Mouse (Mus musculus) layer of hippocampus, postnatal 36 days (tissue): ENCODE measurements around the gene Fam173a. TPM values are rescaled to one million over a fixed set of nuclear protein-coding genes. Genes with fewer than 3 reads are reported as not detected.
"Not testable (repeated sequence)": the region's sequence is repeated elsewhere in the genome, so short reads cannot be mapped to it uniquely, and the experiment has no call there.

Experiments
- DNase-seq, 2 experiments: peaks; one replicate each; pipeline ENCODE4 v3.0.0; 2022
- total RNA-seq, 2 experiments: library from RNA; stranded (reverse); gene quantifications; 2 replicates each; pipeline ENCODE4 v1.2.3; 2021

Fam173a gene
- total RNA-seq, 2 experiments from 2014 or later, result 80.7 to 93.1 TPM

DNA sequence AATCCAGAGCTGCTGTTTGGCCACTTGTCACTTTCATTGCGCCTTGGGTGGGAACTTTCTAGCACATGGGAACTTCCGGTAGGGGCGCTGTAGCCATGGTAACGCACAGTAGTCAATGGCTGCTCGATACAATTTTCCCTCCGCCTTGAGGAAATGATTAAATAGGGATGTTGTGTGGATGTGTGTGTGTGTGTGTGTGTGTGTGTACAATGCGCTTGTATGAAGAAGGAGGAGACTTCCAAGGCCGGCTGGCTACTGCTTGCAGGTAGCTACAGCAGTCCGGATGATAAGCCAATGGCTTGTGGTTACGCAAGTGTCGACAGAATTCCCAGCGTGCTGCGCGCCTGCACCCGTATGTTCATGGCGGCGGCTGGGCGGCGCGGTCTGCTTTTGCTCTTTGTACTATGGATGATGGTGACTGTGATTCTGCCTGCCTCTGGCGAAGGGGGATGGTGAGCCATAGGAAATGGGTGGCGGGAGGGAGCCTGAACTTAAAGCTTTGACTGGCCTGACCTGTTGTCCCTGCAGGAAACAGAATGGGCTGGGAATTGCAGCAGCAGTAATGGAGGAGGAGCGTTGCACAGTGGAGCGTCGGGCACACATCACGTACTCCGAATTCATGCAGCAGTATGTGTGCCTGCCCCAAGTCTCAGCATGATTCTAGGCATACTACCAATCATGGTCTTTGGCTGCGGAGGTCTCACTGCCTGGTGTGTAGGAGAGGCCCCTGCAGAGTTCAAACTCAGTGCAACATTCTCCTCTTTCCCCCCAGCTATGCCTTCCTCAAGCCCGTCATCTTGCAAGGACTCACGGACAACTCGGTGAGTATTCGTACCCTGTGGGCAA is 36.2 kb upstream of the Fam173a start, which contains the start of gene Jmjd8:
Jmjd8 (plus strand) TSS at position 156 of the 846 bp plus-strand sequence.
- peak; percentile 85 for DNase-seq

DNA sequence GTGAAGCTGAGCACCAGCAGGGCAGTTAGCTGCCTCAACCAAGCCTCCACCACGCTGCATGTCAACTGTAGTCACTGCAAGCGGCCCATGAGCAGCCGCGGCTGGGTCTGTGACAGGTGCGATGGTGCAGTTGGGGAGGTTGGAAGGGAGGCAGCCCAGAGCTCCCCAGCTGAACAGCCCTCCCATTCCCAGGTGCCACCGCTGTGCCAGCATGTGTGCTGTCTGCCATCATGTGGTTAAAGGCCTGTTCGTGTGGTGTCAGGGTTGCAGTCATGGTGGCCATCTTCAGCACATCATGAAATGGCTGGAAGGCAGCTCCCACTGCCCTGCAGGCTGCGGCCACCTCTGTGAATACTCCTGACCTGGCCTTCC is 35.5 kb upstream of the Fam173a start:
- DNase-seq, result no peak

DNA sequence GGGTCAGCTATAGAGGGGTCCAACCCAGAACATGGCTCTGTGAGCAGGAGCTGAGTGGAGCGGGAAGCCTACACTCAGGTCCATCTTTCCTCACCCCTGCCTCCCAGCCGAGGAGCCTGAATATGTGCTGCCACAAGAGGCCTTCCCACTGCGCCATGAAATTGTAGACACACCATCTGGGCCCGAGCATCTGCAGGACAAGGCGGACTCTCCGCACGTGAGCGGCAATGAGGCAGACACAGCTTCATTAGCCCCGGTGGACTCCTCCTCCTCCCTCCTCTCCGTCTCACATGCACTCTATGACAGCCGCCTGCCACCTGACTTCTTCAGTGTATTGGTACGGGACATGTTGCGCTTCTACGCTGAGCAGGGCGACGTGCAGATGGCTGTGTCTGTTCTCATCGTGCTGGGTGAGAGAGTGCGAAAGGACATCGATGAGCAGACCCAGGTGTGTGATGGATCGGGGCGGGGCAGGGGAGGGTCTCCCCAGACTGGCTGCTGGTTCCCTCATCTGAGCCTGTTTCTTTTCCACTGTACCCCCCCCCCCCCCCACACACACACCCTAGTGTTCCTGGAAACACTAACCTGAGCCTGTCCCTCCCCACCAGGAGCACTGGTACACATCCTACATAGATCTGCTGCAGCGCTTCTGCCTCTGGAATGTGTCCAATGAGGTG is 35.0 kb upstream of the Fam173a start:
- DNase-seq, result no peak

DNA sequence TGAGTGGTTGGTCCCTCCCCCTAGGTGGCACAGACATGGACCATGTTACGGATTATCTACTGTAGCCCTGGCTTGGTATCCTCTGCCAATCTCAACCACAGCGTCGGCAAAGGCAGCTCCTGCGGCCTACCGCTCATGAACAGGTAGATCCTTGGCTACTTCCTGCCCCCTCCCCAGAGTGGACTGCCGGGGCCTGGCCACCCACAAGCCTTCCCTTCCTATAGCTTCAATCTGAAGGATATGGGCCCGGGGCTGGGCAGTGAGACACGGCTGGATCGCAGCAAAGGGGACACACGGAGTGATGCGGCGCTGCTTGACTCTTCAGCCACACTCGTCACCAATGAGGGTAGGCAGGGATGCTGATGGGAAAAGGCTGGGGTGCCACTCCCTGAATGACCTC is 34.3 kb upstream of the Fam173a start:
- no peak for DNase-seq

DNA sequence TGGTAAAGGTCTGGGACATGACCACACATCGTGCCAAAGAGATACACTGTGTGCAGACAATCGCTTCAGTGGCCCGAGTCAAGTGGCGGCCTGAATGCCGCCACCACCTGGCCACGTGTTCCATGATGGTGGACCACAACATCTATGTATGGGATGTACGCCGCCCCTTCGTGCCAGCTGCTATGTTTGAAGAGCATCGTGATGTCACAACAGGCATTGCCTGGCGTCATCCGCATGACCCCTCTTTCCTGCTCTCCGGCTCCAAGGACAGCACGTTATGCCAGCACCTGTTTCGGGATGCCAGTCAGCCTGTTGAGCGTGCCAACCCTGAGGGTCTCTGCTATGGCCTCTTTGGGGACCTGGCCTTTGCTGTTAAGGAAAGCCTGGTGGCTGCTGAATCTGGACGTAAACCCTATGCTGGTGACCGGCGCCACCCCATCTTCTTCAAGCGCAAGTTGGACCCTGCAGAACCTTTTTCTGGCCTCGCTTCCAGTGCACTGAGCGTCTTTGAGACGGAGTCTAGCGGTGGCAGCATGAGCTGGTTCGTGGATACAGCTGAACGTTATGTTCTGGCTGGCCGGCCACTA is 33.4 kb upstream of the Fam173a start:
- DNase-seq, result no peak

DNA sequence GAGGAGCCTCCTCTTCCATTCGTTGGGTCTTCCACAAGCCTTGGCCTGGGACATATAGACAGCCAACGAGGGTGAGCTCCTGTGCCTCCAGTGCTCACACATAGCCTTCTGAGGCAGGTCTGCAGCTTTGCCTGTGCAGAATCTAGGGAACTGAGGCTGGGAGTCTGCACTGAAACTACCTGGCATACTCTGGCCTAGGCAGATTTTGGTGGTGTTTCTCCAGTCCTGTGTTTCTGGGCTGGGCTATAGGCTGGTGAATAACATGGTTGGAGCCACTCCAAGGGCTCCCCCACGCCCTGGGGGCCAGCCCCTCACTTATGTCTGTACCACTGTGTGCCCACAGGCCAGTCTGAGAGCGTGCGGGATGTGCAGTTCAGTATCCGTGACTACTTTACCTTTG is 32.6 kb upstream of the Fam173a start:
- no peak for DNase-seq

DNA sequence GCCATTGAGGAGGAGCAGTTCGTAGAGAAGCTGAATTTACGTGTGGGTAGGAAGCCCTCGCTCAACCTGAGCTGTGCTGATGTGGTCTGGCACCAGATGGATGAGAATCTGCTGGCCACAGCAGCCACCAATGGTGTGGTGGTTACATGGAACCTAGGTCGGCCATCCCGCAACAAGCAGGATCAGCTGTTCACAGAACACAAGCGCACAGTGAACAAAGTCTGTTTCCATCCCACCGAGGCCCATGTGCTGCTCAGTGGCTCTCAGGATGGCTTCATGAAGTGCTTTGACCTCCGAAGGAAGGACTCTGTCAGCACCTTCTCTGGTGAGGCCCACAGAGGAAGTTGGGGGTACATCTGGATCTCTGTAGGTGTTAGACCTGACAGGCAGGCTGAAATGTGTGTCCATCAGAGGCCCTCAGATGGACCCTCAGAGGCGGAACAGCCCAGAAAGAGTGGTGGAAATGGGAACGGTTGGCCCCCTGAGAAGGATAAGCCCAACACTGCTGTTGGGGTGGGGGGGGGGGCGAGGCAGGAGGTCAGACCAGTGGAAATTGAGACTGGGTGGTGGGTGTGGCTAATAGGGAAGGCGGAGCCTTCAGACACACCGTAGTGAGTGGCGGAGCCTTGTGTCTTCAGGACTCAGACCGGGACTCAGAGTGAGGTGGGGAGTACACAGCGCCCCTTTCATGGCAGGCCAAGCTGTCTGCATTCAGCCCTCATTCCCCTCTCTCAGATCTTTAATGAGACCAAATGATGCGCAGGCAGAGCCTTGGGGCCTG is 31.9 kb upstream of the Fam173a start:
- no peak for DNase-seq

DNA sequence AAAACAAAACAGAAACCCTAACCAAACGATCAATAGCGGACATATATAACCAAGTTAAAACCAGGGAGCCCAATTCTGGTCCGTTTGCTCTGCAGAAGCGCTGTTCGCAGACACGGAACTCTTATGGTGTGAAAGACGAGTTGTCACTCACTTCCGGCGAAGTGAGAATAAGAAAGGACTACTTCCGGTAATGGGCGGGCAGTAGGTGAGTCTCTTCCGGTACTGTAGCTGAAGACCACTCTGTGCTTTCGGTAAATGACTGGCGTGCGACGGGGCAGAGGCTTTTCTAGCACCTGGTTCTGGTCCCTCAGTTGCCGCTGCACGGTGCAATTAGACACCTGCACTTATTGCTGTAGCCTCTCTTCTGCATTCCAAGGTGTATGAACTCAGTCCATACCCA is 30.8 kb upstream of the Fam173a start, which contains the start of gene Wdr24:
Wdr24 (plus strand) TSS at position 176 of the 400 bp plus-strand sequence.
- DNase-seq, result peak; percentile 74 to 83

DNA sequence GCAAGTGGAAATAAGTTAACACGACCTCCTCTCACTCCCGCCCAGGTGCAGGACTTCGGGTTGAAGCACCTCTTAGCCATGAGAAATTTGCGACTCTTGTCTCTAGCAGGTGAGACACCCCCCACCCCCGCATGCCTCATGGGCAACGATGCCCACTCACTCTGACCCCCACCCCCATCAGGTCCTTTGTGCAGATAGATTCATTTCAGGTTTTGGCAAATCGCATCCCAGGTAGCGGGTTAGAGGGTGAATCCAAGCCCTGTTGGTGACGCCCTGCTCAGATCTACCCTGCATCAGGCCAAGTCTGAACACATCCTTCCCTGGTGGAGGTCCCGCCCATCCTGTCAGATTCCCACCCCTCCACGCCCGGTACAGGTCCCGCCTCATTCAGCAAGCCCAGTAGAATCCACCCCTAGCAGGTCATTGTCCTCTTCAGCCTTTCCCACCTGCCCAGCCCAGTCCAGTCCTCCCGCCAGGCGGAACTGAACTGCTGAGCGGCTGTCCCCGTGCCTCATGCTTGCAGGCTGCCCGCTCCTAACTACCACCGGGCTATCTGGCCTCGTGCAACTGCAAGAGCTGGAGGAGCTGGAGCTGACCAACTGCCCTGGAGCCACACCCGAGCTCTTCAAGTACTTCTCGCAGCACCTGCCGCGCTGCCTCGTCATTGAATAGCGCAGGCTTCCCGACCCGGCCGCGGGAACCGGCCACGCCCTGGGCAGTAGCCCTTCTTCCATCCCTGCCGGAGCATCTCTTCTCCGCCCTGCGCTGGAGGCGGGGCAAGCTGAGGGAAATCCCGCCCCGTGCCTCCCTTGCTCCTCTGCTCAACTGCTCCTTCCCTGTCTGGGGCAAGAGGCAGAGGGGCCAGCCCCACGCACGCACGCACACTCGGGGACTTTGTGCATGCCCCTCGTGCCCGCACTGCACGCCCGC is 26.4 kb upstream of the Fam173a start:
- DNase-seq, result no peak

DNA sequence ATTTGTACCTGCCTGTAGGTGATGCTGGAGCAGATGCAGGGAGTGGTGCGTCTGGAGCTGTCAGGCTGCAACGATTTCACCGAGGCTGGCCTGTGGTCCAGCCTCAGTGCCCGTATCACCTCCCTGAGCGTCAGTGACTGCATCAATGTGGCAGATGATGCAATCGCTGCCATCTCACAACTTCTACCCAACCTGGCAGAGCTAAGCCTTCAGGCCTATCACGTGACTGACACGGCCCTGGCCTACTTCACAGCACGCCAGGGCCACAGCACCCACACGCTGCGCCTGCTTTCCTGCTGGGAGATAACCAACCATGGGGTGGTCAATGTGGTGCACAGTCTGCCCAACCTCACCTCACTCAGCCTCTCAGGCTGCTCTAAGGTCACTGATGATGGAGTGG is 25.0 kb upstream of the Fam173a start:
- DNase-seq, result no peak

DNA sequence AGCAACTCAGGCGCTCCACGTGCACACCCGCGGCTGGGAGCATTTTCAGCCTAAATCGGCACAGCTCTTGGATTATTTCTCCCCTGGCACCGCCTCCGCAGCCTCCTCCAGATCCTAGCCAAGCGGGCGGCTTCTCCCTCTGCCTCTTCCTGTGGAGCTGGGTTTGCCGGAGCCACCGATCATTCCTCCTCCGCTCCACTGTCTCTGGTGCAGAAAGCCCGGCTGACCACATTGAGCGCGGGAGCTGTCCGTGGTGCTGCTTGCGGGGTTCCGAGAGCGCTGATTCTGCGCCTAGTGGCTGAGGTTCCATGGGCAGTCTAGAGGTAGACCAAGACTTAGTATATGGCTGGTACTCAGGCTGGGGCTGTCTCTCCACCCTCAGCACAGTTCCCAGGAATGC is 20.8 kb upstream of the Fam173a start:
- peak; percentile 80 to 85 for DNase-seq

DNA sequence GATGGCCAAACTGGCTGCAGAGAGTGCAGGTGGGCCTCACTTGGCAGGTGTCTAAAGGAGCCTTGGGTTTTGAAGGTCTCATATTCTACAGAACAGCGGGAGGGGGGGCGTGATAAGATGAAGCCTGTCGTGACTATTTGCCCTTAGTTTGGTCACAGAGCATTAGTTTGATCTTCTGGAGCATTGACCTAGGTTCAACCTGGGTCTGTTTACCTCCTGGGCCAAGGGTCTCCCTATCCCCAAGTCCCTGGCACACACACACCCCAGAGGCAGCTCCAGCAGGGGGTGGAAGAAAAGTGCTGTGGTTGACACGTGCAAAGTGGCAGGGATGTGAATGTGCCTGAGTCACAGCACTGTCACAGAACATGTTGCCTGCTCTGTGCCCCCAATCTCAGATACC is 18.2 kb upstream of the Fam173a start:
- no peak for DNase-seq

DNA sequence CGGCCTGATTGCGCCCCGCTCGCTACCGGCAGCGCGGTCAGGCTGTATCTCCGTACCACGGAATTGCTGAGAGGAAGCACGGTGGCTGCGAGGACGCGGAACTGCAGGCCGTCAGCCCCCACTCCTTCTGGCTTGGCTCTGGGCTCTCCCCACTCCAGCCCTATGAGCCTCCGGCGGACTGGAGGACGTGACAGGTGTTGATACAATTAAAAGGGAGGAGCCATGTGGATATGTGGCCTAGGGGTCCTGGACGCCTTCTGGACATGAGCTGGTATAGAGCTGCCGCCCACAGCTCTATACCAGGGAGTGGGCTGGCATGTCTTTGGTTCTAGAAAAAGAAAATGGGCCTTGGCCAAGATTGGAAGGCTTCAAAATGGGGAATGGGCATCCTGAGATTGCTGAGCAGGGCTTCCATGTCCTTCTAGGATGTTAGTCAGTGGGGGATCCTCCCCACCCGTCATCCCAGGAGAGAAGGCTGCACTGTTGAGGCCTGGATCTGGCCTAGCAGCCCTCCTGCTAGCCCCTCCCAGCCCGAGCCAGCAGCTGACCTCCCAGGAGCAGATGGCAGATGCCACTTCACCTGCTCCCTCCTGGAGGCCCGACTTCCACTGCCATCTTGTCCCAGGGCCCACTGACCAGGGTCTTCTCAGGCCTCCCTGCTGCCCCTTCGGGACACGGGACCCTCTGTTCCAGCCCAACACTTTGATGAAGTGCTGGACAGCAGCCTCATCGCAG is 17.1 kb upstream of the Fam173a start:
- DNase-seq, result peak in 1 of 2 experiments; percentile 62

DNA sequence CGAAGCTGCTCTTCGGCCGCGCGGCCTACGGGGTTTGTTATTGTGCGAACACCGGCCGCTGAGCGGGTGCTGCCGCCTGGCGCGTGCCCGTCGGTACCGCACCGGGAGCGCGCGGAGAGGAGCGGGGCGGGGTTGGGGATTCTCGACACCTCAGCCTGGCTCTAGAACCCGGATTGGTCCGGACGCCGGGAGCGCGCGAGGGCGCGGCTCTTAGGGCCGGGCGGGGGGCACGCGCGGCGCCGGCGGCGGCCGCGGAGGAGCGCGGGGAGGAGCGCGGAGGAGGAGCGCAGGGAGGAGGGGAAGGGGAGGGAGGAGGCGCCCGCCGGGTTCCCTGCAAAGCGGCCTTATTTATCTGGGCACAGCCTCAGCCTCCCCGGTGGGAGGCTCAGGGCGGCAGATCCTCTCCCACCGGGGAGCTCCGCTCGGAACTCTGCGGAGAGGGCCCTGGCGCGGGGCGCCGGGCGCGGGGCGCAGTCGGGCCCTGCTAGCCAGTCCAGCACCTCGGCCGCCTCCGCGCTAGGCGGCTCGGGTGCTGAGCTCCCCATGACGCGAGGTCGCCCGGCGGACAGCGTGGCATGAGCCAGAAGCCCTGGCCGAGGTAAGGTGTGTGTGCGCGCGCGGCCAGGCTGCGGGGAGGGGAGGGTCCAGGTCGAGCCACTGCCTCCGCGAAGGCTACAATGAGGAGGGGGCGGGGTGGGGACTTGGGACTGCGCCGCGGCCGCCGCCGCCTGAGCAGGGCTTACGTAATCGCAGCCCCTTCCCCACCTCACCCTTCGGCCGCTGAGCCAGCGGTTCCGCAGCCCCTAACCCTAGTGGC is 16.3 kb upstream of the Fam173a start, which contains the start of gene Fbxl16:
Fbxl16 (plus strand) TSS at position 297 of the 817 bp plus-strand sequence.
- peak; percentile 91 for DNase-seq

DNA sequence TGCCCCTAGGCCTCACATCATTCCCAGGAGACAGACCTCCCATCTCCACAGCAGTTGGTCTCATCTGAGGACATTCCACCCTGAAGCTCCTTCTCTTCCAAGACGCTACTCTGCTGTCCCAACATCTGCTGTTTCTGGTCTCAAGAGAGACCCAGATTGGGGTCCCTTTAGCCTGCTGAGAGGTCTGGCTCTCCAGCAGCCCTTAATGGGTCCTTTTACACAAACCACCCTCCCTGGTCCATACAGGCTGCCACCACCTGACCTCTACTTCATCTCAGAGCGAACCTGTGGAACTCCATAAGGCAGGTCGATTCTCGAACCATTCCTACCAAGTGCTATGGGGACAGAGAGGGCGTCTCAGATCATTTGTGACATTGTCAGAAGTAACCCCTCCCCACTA is 15.3 kb upstream of the Fam173a start:
- no peak for DNase-seq

DNA sequence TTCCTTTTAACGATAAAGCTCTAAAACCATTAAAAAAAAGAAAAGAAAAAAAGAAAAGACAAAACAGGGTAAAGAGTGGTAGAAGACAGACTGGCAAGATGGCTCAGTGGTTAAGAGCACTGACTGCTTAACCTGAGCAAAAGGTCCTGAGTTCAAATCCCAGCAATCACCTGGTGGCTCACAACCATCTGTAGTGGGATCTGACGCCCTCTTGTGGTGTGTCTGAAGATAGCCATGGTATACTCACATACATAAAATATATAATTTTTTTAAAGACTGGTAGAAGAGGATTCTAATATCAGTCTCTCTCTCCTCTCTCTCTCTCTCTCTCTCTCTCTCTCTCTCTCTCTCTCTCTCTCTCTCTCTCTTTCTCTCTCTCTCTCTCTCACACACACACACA is 14.8 kb upstream of the Fam173a start:
- DNase-seq, result not testable (repeated sequence)

DNA sequence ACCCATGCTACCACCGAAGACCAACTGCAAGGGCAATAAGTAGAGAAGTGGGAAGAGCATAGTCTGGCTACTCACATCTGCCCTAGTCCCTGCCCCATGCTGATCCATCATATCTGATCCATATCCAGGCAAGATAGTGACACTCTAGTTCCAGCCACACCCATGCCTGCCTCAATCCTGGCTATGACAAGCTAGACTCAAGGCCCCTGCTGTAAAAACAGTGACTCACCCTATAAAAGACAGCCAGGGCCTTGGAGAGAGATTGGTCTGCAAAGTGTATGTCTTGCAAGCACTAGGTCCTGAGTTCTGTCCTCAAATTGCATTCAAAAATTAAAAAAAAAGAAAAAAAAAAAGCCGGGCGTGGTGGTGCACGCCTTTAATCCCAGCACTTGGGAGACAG is 13.8 kb upstream of the Fam173a start:
- DNase-seq, result no peak

DNA sequence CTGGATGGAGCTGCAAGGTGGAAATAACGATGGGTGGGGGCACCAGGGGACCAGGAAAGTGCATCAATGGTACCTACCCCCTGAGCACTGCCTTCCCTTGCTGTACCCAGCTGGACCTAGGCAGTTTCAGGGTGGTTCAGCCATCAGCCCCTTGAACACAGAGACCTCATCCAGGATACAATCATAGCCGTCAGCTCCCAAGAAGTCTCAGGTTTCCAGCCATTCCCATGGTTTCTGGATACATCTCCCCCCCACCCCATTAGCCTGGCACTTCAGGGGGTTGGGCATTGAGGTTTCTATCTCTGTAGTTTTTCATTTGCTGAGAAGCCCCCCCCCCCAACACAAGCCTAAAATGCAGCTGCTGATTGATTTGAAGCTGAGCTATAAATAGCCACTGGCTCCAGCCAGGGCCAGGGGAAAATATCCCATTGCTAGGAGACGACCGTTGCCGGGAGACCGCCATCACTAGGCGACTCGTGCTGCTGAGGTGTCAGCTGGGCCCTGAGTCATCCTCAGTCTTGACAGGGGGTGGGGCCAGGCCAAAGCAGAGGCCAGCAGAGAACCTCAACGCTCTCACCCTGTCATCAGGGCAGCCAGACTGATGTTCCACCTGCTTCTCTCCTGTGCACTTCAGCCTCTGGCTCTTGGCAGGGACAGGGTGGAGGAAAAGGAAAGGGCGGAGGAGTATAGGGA is 10.3 kb upstream of the Fam173a start:
- peak; percentile 83 to 87 for DNase-seq

DNA sequence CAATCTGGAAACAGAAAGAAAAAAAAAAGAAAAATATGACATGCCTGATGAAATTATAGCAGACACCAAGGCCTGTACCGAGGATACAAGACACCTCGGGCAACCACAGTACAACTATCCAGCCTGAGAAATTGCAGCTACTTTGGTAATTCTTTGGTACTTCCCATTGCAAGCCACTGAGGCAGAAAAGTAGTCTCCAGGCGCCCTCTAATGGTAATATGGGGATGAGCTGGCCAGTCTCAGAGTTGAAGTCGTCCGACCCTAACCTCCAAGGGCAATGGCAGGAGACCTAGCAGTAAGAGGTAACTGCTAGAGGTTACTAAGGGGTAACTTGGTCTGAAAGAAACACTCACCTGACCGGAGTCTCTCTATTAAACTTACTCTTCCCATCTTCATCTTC is 8.3 kb upstream of the Fam173a start:
- DNase-seq, result peak in 1 of 2 experiments; percentile 66
